20 mouse cellular contexts compared by ENCODE assay signal in genomic region chr10:62736965-62737688, GRCm38 (mm10). TPM values are rescaled to one million over a fixed set of nuclear protein-coding genes. Genes with fewer than 3 reads are reported as not detected.
DNase-seq lines count a peak whose midpoint lies in the region; ATAC-seq and TF ChIP-seq lines count a peak whose summit lies in the region.
"Had no signal": no experiment of that assay in that cellular context is flagged by ENCODE, and none has a peak within 500 bp of the region (broad histone marks: within the 10 kb centered on the region; RNA-seq: fewer than 3 reads in every experiment).

No protein-coding gene starts in this region.

- H3K36me3 ChIP-seq in forebrain, embryonic 10.5 days (replicated peaks), result peaks cover 36% of the 10 kb centered on the region
- H3K36me3 ChIP-seq in forebrain, embryonic 16.5 days (ENCODE audit: control insufficient read depth, insufficient read depth), result peaks cover 13% of the 10 kb centered on the region
- peaks cover 13% of the 10 kb centered on the region for H3K36me3 ChIP-seq in myocyte (ENCODE audit: control insufficient read depth, insufficient read depth)

- H3K4me2 ChIP-seq in forebrain, embryonic 16.5 days (ENCODE audit: low read length), result no peak overlapping the region
- H3K4me2 ChIP-seq in myocyte (ENCODE audit: low read depth), result no peak overlapping the region
- H3K4me2 ChIP-seq: embryonic facial prominence, embryonic 12.5 days; hindbrain, embryonic 14.5 days; liver, embryonic 12.5 days; midbrain, embryonic 12.5 days had no signal

- TF ChIP-seq POLR2A in myocyte (IDR thresholded peaks at IDR 0.05; ENCODE audit: insufficient read length, low read depth), result no peak

- no peak overlapping the region for H3K4me3 ChIP-seq in forebrain, embryonic 10.5 days
- H3K4me3 ChIP-seq in forebrain, embryonic 16.5 days (replicated peaks; ENCODE audit: low read length), result no peak overlapping the region
- no peak overlapping the region for H3K4me3 ChIP-seq in myocyte
- H3K4me3 ChIP-seq: embryonic facial prominence, embryonic 12.5 days; erythroblast, embryonic 14.5 days; liver, embryonic 12.5 days; midbrain, embryonic 12.5 days had no signal

- no peak for ATAC-seq in forebrain, embryonic 16.5 days
- no peak for ATAC-seq in monocyte, adult 5-6 weeks (replicated peaks; ENCODE audit: insufficient number of reproducible peaks, low FRiP score, low TSS enrichment, poor library complexity, severe bottlenecking)
- ATAC-seq: forebrain, embryonic 14.5 days; liver, embryonic 12.5 days had no signal

- no peaks in the 10 kb centered on the region for H3K27me3 ChIP-seq in forebrain, embryonic 10.5 days (ENCODE audit: poor library complexity, severe bottlenecking)
- H3K27me3 ChIP-seq in forebrain, embryonic 16.5 days (replicated peaks; ENCODE audit: control insufficient read depth, insufficient read depth, low read length), result no peaks in the 10 kb centered on the region
- no peaks in the 10 kb centered on the region for H3K27me3 ChIP-seq in myocyte (ENCODE audit: control insufficient read depth, insufficient read depth, insufficient read length)
- H3K27me3 ChIP-seq: embryonic facial prominence, embryonic 12.5 days; liver, embryonic 12.5 days; midbrain, embryonic 12.5 days had no signal

- H3K27ac ChIP-seq in forebrain, embryonic 10.5 days, result peak overlapping the region; percentile 70; the same call in 1 of the 2 replicates
- no peak overlapping the region for H3K27ac ChIP-seq in forebrain, embryonic 16.5 days (ENCODE audit: low read length)
- H3K27ac ChIP-seq: embryonic facial prominence, embryonic 12.5 days; hindbrain, embryonic 14.5 days; liver, embryonic 12.5 days; midbrain, embryonic 12.5 days had no signal

- peaks cover 14% of the 10 kb centered on the region for H3K4me1 ChIP-seq in forebrain, embryonic 10.5 days
- H3K4me1 ChIP-seq in forebrain, embryonic 16.5 days (replicated peaks; ENCODE audit: control insufficient read depth, insufficient read depth, low read length), result no peaks in the 10 kb centered on the region
- H3K4me1 ChIP-seq: embryonic facial prominence, embryonic 12.5 days; liver, embryonic 12.5 days had no signal

- H3ac ChIP-seq in myocyte (ENCODE audit: control insufficient read depth, insufficient read length), result no peak overlapping the region

- H3K9ac ChIP-seq in forebrain, embryonic 16.5 days (replicated peaks; ENCODE audit: low read depth, low read length), result no peak overlapping the region
- H3K9ac ChIP-seq: embryonic facial prominence, embryonic 12.5 days; hindbrain, embryonic 14.5 days; liver, embryonic 12.5 days; midbrain, embryonic 12.5 days had no signal

- no peaks in the 10 kb centered on the region for H3K79me2 ChIP-seq in myocyte (ENCODE audit: control insufficient read depth, insufficient read depth)

- DNase-seq in forebrain, embryonic 10.5 days (ENCODE audit: extremely low spot score, low spot score), result no peak
- DNase-seq in kidney, postnatal 4 days, result peak; percentile 6 to 10
- no peak for DNase-seq in kidney, adult 8-10 months
- peak; percentile 21 for DNase-seq in forelimb bud, embryonic 11.5 days (ENCODE audit: low read depth, low spot score)
- DNase-seq in retina, postnatal 1 day, result no peak
- DNase-seq: cerebellum, adult 9-10 months; gastrocnemius, postnatal 25 days; kidney, postnatal 25 days; lung, adult 2 months; right cerebral cortex, postnatal 25 days; thymus, postnatal 14 days had no signal

- H3K9me3 ChIP-seq in forebrain, embryonic 10.5 days, result peaks cover 2% of the 10 kb centered on the region; the same call in 1 of the 2 replicates
- H3K9me3 ChIP-seq in forebrain, embryonic 16.5 days (ENCODE audit: control insufficient read depth, low read length), result no peaks in the 10 kb centered on the region
- H3K9me3 ChIP-seq: embryonic facial prominence, embryonic 12.5 days; liver, embryonic 12.5 days; midbrain, embryonic 12.5 days had no signal

- 38% methylated on average over 4 of the region's 4 CpGs for WGBS in forebrain, embryonic 10.5 days
- 42% methylated on average over 4 of the region's 4 CpGs for WGBS in forebrain, embryonic 16.5 days

TF ChIP-seq in myocyte, 11 proteins besides CTCF, POLR2A, EP300 and RAD21:
- TF ChIP-seq POLR2AphosphoS2 (IDR thresholded peaks at IDR 0.05; ENCODE audit: insufficient read length, low read depth) (peak; percentile 55), TCF12 (IDR thresholded peaks at IDR 0.05; ENCODE audit: insufficient read depth, poor library complexity, severe bottlenecking) (no peak)

RNA-seq across cellular contexts. Expression of gene Stox1, which starts 11.2 kb away (rescaled TPM):
- polyA plus RNA-seq in forebrain, embryonic 10.5 days (2016; fragmentation: Nextera tagmentation; extraction: Ambion mirVana), result 4.2 and 4.3 TPM in 2 replicates
- 3.0 and 3.3 TPM in 2 replicates for polyA plus RNA-seq in forebrain, embryonic 16.5 days (2015; fragmentation: Nextera tagmentation; extraction: Ambion mirVana)
- not detected for polyA plus RNA-seq in myocyte (2012; fragmentation: generic; extraction: Trizol)
- total RNA-seq in monocyte, adult 5-6 weeks (2017), result 1.7 TPM in 1 of 3 replicates, not detected in the others
- polyA plus RNA-seq: erythroblast, embryonic 14.5 days had no signal

RNA-seq across cellular contexts. Expression of gene Ccar1, which starts 55.0 kb away (rescaled TPM):
- polyA plus RNA-seq in forebrain, embryonic 10.5 days (2016; fragmentation: Nextera tagmentation; extraction: Ambion mirVana), result 165 and 178 TPM in 2 replicates
- polyA plus RNA-seq in forebrain, embryonic 16.5 days (2015; fragmentation: Nextera tagmentation; extraction: Ambion mirVana), result 126 and 137 TPM in 2 replicates
- 27.8 TPM for polyA plus RNA-seq in myocyte (2012; fragmentation: generic; extraction: Trizol)
- 121 to 145 TPM (median 121 TPM) in 3 replicates for total RNA-seq in monocyte, adult 5-6 weeks (2017)

Comparison
In these comparisons a context has a peak if more than half of its experiments do, and no peak if none do; other contexts are left out.
1. DNase-seq: peak in kidney, postnatal 4 days (2 of 2) and forelimb bud, embryonic 11.5 days (single experiment); none in forebrain, embryonic 10.5 days (single experiment), kidney, adult 8-10 months (0 of 2) and retina, postnatal 1 day (single experiment).